Mouse (Mus musculus) embryonic facial prominence, embryonic 11.5 days (tissue): ENCODE measurements at regions not wholly inside any gene's neighbourhood (a gene's known extent, or its start where the extent isn't known, plus 50 kb on each side); places are given as distances from the start of the nearest gene placed in this dataset.

Experiments
- ATAC-seq: fragments of 200-750 bp; cut with Nextera tagmentation; replicated peaks from 2 replicates; pipeline ENCODE4 v1.8.0; 2017; ENCODE audit warnings: low read depth; ENCODE audit not compliant: insufficient number of reproducible peaks, low FRiP score, low TSS enrichment
- DNase-seq: peaks from one replicate; pipeline ENCODE4 v3.0.0-alpha.2; 2015; ENCODE audit warnings: low spot score
- H3K27ac ChIP-seq: fragments of 300-500 bp; sonication (generic); replicated peaks from 2 replicates; pipeline ENCODE4 v1.5.1; 2014; ENCODE audit warnings: mild to moderate bottlenecking, low read depth, low read length, control low read depth
- H3K27me3 ChIP-seq: fragments of 300-500 bp; sonication (generic); 2 replicates; pipeline ENCODE4 v1.6.1; 2014; ENCODE audit warnings: mild to moderate bottlenecking, low read length, moderate library complexity, mixed read lengths; ENCODE audit not compliant: control insufficient read depth, insufficient read depth
- H3K36me3 ChIP-seq: fragments of 300-500 bp; sonication (generic); replicated peaks from 2 replicates; pipeline ENCODE4 v1.6.1; 2014; ENCODE audit warnings: low read depth, mild to moderate bottlenecking, low read length, moderate library complexity, mixed read lengths; ENCODE audit not compliant: control insufficient read depth, insufficient read depth
- H3K4me1 ChIP-seq: fragments of 300-500 bp; sonication (generic); 2 replicates; pipeline ENCODE4 v1.6.1; 2014; ENCODE audit warnings: low read length, mixed read lengths; ENCODE audit not compliant: control insufficient read depth, insufficient read depth
- H3K4me2 ChIP-seq: fragments of 300-500 bp; sonication (generic); 2 replicates; pipeline ENCODE4 v1.6.1; 2014; ENCODE audit warnings: low read depth, mild to moderate bottlenecking, control low read depth, low read length, moderate library complexity
- H3K4me3 ChIP-seq: fragments of 300-500 bp; sonication (generic); 2 replicates; pipeline ENCODE4 v1.5.1; 2014; ENCODE audit warnings: low read depth, low read length, control low read depth
- H3K9ac ChIP-seq: fragments of 300-500 bp; sonication (generic); replicated peaks from 2 replicates; pipeline ENCODE4 v1.6.1; 2014; ENCODE audit warnings: mild to moderate bottlenecking, control low read depth, low read length
- H3K9me3 ChIP-seq: fragments of 300-500 bp; sonication (generic); replicated peaks from 2 replicates; pipeline ENCODE4 v1.6.1; 2016; ENCODE audit warnings: mild to moderate bottlenecking, low read length, inconsistent platforms, mixed read lengths; ENCODE audit not compliant: control insufficient read depth
- WGBS: fragments of 180-500 bp; shearing (Covaris S2); extraction: QIAGEN DNeasy Blood & Tissue Kit; methylation state at CpG from one replicate; pipeline ENCODE4 v1.1.7; 2014; 5-methylcytosine and 5-hydroxymethylcytosine counted together

GRCm38 (mm10) chr15:61888569-61889326 is 965.9 kb upstream of the A1bg start:
- Histone ChIP-seq H3K9ac (no peak overlapping the region), H3K4me3 (no peak overlapping the region), H3K27ac (no peak overlapping the region), H3K36me3 (no peaks in the 10 kb centered on the region), H3K4me2 (no peak overlapping the region), H3K27me3 (no peaks in the 10 kb centered on the region), H3K4me1 (no peaks in the 10 kb centered on the region), H3K9me3 (no peaks in the 10 kb centered on the region)
- DNase-seq (no peak), ATAC-seq (no peak)
- 80% methylated on average over 10 of the region's 10 CpGs for WGBS

- no peak overlapping the region for H3K4me2 ChIP-seq
- no peak for DNase-seq
- 89% methylated on average over 3 of the region's 3 CpGs for WGBS
- ATAC-seq, result no peak
- no peak overlapping the region for H3K9ac ChIP-seq
- H3K36me3 ChIP-seq, result no peaks in the 10 kb centered on the region
- no peak overlapping the region for H3K4me3 ChIP-seq
- no peak overlapping the region for H3K27ac ChIP-seq
- H3K4me1 ChIP-seq, result no peaks in the 10 kb centered on the region
- H3K27me3 ChIP-seq, result no peaks in the 10 kb centered on the region
- no peaks in the 10 kb centered on the region for H3K9me3 ChIP-seq
Observed at GRCm38 (mm10) chr15:61879408-61879807, 956.6 kb upstream of the A1bg start.

GRCm38 (mm10) chr15:61873047-61873446 is 950.2 kb upstream of the A1bg start:
- H3K27ac ChIP-seq, result no peak overlapping the region
- DNase-seq (no peak), ATAC-seq (no peak)
- H3K36me3 ChIP-seq, result no peaks in the 10 kb centered on the region
- no peak overlapping the region for H3K4me3 ChIP-seq
- no peak overlapping the region for H3K9ac ChIP-seq
- H3K27me3 ChIP-seq, result no peaks in the 10 kb centered on the region
- H3K9me3 ChIP-seq, result no peaks in the 10 kb centered on the region
- H3K4me2 ChIP-seq, result no peak overlapping the region
- no peaks in the 10 kb centered on the region for H3K4me1 ChIP-seq
- WGBS, result 57% methylated on average over 2 of the region's 2 CpGs

- 87% methylated on average over 6 of the region's 6 CpGs for WGBS
- H3K4me3 ChIP-seq, result no peak overlapping the region
- H3K36me3 ChIP-seq, result no peaks in the 10 kb centered on the region
- no peaks in the 10 kb centered on the region for H3K27me3 ChIP-seq
- no peaks in the 10 kb centered on the region for H3K9me3 ChIP-seq
- no peaks in the 10 kb centered on the region for H3K4me1 ChIP-seq
- H3K9ac ChIP-seq, result no peak overlapping the region
- no peak overlapping the region for H3K27ac ChIP-seq
- ATAC-seq (no peak), DNase-seq (no peak)
- no peak overlapping the region for H3K4me2 ChIP-seq
Observed at GRCm38 (mm10) chr15:61860759-61861158, 937.9 kb upstream of the A1bg start.

GRCm38 (mm10) chr15:61855880-61856279 is 933.1 kb upstream of the A1bg start:
- Histone ChIP-seq H3K9ac (no peak overlapping the region), H3K27ac (no peak overlapping the region), H3K4me3 (no peak overlapping the region), H3K36me3 (no peaks in the 10 kb centered on the region), H3K9me3 (no peaks in the 10 kb centered on the region), H3K4me2 (no peak overlapping the region), H3K27me3 (no peaks in the 10 kb centered on the region), H3K4me1 (no peaks in the 10 kb centered on the region)
- DNase-seq (no peak), ATAC-seq (no peak)
- WGBS, result 78% methylated on average over 2 of the region's 2 CpGs

- no peak overlapping the region for H3K4me3 ChIP-seq
- H3K4me1 ChIP-seq, result no peaks in the 10 kb centered on the region
- WGBS, result 71% methylated on average over 2 of the region's 2 CpGs
- no peak for ATAC-seq
- no peak overlapping the region for H3K4me2 ChIP-seq
- H3K27me3 ChIP-seq, result no peaks in the 10 kb centered on the region
- no peaks in the 10 kb centered on the region for H3K9me3 ChIP-seq
- no peak overlapping the region for H3K27ac ChIP-seq
- no peak for DNase-seq
- H3K9ac ChIP-seq, result no peak overlapping the region
- H3K36me3 ChIP-seq, result no peaks in the 10 kb centered on the region
Observed at GRCm38 (mm10) chr15:61812671-61813070, 889.9 kb upstream of the A1bg start.

GRCm38 (mm10) chr15:61805379-61805778 is 882.6 kb upstream of the A1bg start:
- no peaks in the 10 kb centered on the region for H3K4me1 ChIP-seq
- no peak overlapping the region for H3K4me2 ChIP-seq
- no peak overlapping the region for H3K27ac ChIP-seq
- WGBS, result 81% methylated on average over 2 of the region's 2 CpGs
- H3K27me3 ChIP-seq, result no peaks in the 10 kb centered on the region
- DNase-seq, result no peak
- no peaks in the 10 kb centered on the region for H3K36me3 ChIP-seq
- no peak overlapping the region for H3K9ac ChIP-seq
- ATAC-seq, result no peak
- H3K9me3 ChIP-seq, result no peaks in the 10 kb centered on the region
- no peak overlapping the region for H3K4me3 ChIP-seq

- Histone ChIP-seq H3K4me1 (no peaks in the 10 kb centered on the region), H3K4me3 (no peak overlapping the region), H3K9me3 (no peaks in the 10 kb centered on the region), H3K36me3 (no peaks in the 10 kb centered on the region), H3K9ac (no peak overlapping the region), H3K4me2 (no peak overlapping the region), H3K27ac (no peak overlapping the region), H3K27me3 (no peaks in the 10 kb centered on the region)
- 85% methylated on average over 4 of the region's 4 CpGs for WGBS
- DNase-seq, result no peak
- ATAC-seq, result no peak
Observed at GRCm38 (mm10) chr15:61800155-61800554, 877.3 kb upstream of the A1bg start.
